Mouse (Mus musculus) liver, embryonic 15.5 days (tissue): ENCODE measurements around the gene Nlgn1. TPM values are rescaled to one million over a fixed set of nuclear protein-coding genes. Genes with fewer than 3 reads are reported as not detected.

ENCODE experiments used
- ATAC-seq: fragments of 200-750 bp; cut with Nextera tagmentation; 2 replicates; pipeline ENCODE4 v1.8.0; 2017; ENCODE audit warnings: moderate number of reproducible peaks, mild to moderate bottlenecking, moderate library complexity; ENCODE audit not compliant: insufficient read depth
- H3K27ac ChIP-seq: fragments of 300-500 bp; sonication (generic); replicated peaks from 2 replicates; pipeline ENCODE4 v1.5.1; 2015; ENCODE audit warnings: mild to moderate bottlenecking, inconsistent platforms
- H3K27me3 ChIP-seq: fragments of 300-500 bp; sonication (generic); 2 replicates; pipeline ENCODE4 v1.6.1; 2015; ENCODE audit warnings: mild to moderate bottlenecking, inconsistent platforms
- H3K36me3 ChIP-seq: fragments of 300-500 bp; sonication (generic); replicated peaks from 2 replicates; pipeline ENCODE4 v1.6.1; 2015; ENCODE audit warnings: moderate library complexity, mild to moderate bottlenecking, inconsistent platforms
- H3K4me1 ChIP-seq: fragments of 300-500 bp; sonication (generic); replicated peaks from 2 replicates; pipeline ENCODE4 v1.6.1; 2015; ENCODE audit warnings: inconsistent platforms
- H3K4me2 ChIP-seq: fragments of 300-500 bp; sonication (generic); 2 replicates; pipeline ENCODE4 v1.6.1; 2015; ENCODE audit warnings: moderate library complexity, mild to moderate bottlenecking, inconsistent platforms
- H3K4me3 ChIP-seq: fragments of 300-500 bp; sonication (generic); replicated peaks from 2 replicates; pipeline ENCODE4 v1.5.1; 2015; ENCODE audit warnings: mild to moderate bottlenecking, inconsistent platforms
- H3K9ac ChIP-seq: fragments of 300-500 bp; sonication (generic); 2 replicates; pipeline ENCODE4 v1.6.1; 2015; ENCODE audit warnings: moderate library complexity, mild to moderate bottlenecking, inconsistent platforms
- H3K9me3 ChIP-seq: fragments of 300-500 bp; sonication (generic); replicated peaks from 2 replicates; pipeline ENCODE4 v1.6.1; 2016; ENCODE audit warnings: inconsistent platforms
- WGBS: fragments of 180-500 bp; shearing (Covaris S2); methylation state at CpG from one replicate; pipeline ENCODE4 v1.1.7; 2015; ENCODE audit warnings: mixed read lengths; ENCODE audit not compliant: insufficient replicate concordance; 5-methylcytosine and 5-hydroxymethylcytosine counted together
- polyA plus RNA-seq: library from polyadenylated mRNA; unstranded; fragments of >200 nt; fragmentation: Nextera tagmentation; extraction: Ambion mirVana; gene quantifications from 2 replicates; pipeline ENCODE4 v1.2.1, GENCODE M21; 2015

The Nlgn1 gene
- polyA plus RNA-seq, 1 experiment from 2014 or later, result 0.05 TPM

DNA sequence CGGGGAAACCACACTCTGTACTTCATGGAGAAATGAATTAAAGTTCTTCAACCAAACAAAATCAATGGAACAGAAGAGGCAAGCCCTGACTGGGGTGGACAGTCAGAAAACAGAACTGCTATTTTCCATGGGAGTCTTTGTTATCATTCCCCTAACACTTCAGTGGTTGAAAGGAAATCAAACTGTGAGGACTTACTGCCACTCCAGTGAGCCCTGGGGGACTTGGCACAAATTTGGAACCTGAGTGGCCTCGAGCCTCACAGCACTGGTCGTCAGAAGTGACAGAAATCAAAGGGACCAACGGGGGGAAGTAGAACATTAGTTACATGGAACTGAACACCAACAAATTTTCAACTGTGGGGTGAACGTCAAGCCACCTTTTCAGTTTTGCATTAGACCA is 34.4 kb downstream of the Nlgn1 start:
- no peaks in the 10 kb centered on the region for H3K36me3 ChIP-seq
- no peaks in the 10 kb centered on the region for H3K27me3 ChIP-seq
- H3K27ac ChIP-seq, result no peak overlapping the region
- H3K9ac ChIP-seq, result no peak overlapping the region
- 41% methylated on average over 5 of the region's 5 CpGs for WGBS
- H3K4me2 ChIP-seq, result no peak overlapping the region
- H3K4me3 ChIP-seq, result no peak overlapping the region
- ATAC-seq, result no peak
- no peaks in the 10 kb centered on the region for H3K9me3 ChIP-seq
- H3K4me1 ChIP-seq, result no peaks in the 10 kb centered on the region

DNA sequence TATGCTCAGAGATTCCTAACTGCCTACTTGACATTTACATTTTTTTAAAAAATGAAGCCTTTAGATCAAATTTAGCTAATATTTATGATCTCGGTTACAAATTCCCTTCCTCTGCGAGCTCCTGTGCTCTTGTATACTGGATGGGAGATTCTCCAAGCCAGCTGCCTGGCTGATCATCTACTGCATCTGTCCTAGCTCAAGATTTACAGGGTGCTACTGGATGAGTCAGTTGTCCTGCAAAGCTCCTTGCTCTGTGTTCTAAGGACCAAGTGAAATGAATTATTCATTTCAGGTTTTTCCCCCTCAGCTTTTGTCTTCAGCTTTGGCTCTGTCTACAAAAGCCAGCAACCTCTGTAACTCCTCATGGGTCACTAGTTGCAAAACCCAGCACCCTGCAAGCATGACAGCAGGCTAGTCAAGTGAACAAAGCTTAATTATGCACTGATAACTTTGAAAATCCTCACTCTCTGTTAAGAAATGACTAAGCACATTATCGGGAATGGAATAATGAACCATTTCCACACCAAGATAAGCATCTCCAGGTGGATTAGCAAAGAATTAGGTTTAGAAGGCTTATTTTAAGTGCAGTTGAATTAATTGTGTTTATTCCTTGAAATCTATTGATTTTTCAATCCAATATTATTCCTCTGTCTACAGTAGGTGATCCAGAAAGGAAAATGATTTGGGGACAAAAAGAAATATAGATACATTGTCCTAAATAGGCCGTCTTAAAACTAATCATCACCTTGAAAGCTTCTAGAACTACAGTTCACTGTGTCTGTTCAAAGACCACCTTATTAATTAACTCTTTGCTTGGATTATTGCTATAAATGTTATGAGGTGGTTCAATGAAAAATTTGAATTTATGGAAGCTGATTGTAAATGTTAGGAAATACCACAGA is 61.1 kb downstream of the Nlgn1 start:
- ATAC-seq, result no peak
- WGBS, result 55% methylated on average over 4 of the region's 4 CpGs
- Histone ChIP-seq H3K4me1 (no peaks in the 10 kb centered on the region), H3K4me3 (no peak overlapping the region), H3K9ac (no peak overlapping the region), H3K36me3 (no peaks in the 10 kb centered on the region), H3K9me3 (no peaks in the 10 kb centered on the region), H3K27ac (no peak overlapping the region), H3K4me2 (no peak overlapping the region), H3K27me3 (no peaks in the 10 kb centered on the region)

DNA sequence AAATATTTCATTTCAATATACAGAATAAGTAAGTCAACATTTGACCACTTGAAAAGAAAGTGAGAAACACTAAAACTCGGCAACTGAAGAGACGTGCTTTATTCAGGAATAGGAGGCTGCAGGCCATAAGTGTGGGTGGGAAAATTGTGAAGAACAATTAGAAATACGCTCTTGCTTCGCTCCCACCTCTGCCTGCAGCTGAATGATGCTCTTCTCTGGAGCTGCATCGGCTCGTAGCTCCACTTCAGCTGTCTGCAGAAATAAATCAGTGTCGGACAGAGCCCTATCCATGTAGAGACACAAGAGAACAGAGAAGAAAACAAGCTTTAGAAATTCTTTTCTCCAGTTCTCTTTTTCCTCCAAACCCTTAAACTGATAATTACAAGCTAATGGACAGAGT is 85.7 kb downstream of the Nlgn1 start:
- H3K4me1 ChIP-seq, result no peaks in the 10 kb centered on the region

DNA sequence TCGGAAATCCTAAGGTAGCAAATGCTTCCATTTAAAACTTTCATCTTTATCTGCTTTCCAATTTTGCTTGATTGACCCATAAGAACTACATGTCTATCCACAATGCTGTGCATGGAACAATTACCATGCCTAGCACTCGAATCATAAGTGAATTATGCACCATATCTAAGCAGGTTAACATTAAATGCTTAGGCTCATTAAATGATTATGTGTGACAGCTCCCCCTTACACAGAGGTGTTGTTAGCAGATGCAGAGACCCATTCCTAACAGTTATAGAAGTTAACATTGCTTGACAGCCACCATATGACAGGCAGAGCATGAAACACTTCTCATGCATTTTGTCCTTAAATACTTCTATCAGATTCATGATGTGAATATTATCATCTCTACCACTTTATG is 89.0 kb downstream of the Nlgn1 start:
- 47% methylated on average over 2 of the region's 2 CpGs for WGBS
- no peak for ATAC-seq

More for the DNA sequence above, 85.7 kb downstream of the Nlgn1 start:
- WGBS, result 67% methylated on average over 7 of the region's 7 CpGs
- H3K36me3 ChIP-seq, result no peaks in the 10 kb centered on the region
- ATAC-seq, result no peak
- no peak overlapping the region for H3K4me2 ChIP-seq
- H3K9ac ChIP-seq, result no peak overlapping the region
- H3K27me3 ChIP-seq, result no peaks in the 10 kb centered on the region
- no peaks in the 10 kb centered on the region for H3K9me3 ChIP-seq
- H3K27ac ChIP-seq, result no peak overlapping the region
- no peak overlapping the region for H3K4me3 ChIP-seq

DNA sequence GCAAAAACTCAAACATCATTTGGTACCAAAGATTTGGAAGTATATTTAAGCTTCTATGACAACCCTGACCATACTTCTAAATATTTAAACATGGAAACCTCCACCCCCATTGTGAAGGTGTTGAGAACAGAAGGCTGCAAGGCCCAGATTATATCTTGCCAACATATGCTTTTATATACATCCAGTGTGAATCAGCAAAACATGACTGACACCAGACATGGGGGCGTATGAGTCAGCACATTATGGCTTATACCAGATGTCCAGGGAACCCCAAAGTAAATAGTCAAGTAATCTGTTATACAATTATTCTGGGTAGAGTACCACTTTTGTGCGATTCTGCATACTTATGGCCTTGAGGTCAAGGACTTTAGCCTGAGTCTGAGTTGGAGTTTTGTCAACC is 102.3 kb downstream of the Nlgn1 start:
- Histone ChIP-seq H3K27me3 (no peaks in the 10 kb centered on the region), H3K4me2 (no peak overlapping the region), H3K9ac (no peak overlapping the region), H3K9me3 (no peaks in the 10 kb centered on the region), H3K4me1 (no peaks in the 10 kb centered on the region), H3K27ac (no peak overlapping the region), H3K4me3 (no peak overlapping the region), H3K36me3 (no peaks in the 10 kb centered on the region)
- WGBS, result 53% methylated on average over 2 of the region's 2 CpGs
- no peak for ATAC-seq

More for the DNA sequence above, 89.0 kb downstream of the Nlgn1 start:
- no peaks in the 10 kb centered on the region for H3K9me3 ChIP-seq
- H3K27ac ChIP-seq, result no peak overlapping the region
- no peak overlapping the region for H3K4me3 ChIP-seq
- H3K4me1 ChIP-seq, result no peaks in the 10 kb centered on the region
- H3K36me3 ChIP-seq, result no peaks in the 10 kb centered on the region
- no peak overlapping the region for H3K4me2 ChIP-seq
- no peaks in the 10 kb centered on the region for H3K27me3 ChIP-seq
- no peak overlapping the region for H3K9ac ChIP-seq

DNA sequence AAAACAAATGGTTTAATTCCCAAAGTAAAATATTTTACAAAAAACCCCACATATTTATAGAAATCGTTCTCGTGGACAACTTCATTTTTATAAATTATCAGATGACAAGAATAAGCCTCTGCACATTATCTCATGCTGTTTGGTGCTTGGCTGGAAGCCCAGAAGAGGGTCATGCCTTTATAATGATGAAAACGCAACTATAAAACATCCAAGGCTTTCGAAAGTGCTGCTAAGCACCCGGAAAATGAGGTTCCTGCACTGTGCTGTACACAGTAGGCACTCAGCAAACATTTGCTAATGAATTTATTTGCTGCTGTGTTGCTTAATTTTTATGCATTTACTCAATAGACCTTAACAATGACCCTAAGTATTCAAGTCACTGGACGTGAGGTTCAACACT is 103.4 kb downstream of the Nlgn1 start:
- no peaks in the 10 kb centered on the region for H3K27me3 ChIP-seq
- ATAC-seq, result no peak
- 42% methylated on average over 6 of the region's 6 CpGs for WGBS
- H3K36me3 ChIP-seq, result no peaks in the 10 kb centered on the region
- no peak overlapping the region for H3K9ac ChIP-seq
- H3K4me2 ChIP-seq, result no peak overlapping the region
- H3K9me3 ChIP-seq, result no peaks in the 10 kb centered on the region
- H3K4me3 ChIP-seq, result no peak overlapping the region
- no peaks in the 10 kb centered on the region for H3K4me1 ChIP-seq
- no peak overlapping the region for H3K27ac ChIP-seq

DNA sequence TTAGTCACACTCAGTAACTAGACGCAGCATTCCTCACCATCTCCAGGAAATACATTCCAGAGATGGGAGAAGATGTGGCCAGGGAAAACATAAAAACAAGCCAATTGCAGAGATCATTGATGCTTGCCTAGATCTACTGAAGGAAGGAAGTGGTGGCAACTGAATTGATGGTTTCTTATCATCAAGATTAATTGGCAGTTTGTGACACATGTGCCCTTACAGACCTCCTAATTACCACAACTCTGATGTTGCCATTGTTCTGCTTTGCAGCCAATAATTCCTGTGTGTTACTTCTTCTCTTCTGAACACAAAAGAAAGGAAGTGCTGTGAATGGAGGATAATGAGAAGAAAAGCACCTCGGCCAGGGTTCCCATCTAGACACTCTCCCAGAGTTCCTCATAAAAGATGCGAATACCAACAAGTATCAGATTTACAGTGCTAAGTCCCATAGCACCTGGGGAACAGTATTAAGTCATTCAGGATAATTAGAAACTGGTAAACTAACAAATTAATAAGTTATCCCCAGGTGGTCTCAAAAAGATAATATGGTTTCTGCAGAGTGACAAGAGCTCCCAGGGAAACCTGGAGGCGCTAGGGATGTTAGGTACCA is 104.0 kb downstream of the Nlgn1 start:
- no peak overlapping the region for H3K4me3 ChIP-seq
- WGBS, result 28% methylated on average over 4 of the region's 4 CpGs
- H3K27me3 ChIP-seq, result no peaks in the 10 kb centered on the region
- no peak overlapping the region for H3K9ac ChIP-seq
- no peaks in the 10 kb centered on the region for H3K4me1 ChIP-seq
- H3K4me2 ChIP-seq, result no peak overlapping the region
- no peaks in the 10 kb centered on the region for H3K9me3 ChIP-seq
- no peak for ATAC-seq
- H3K36me3 ChIP-seq, result no peaks in the 10 kb centered on the region
- H3K27ac ChIP-seq, result no peak overlapping the region

DNA sequence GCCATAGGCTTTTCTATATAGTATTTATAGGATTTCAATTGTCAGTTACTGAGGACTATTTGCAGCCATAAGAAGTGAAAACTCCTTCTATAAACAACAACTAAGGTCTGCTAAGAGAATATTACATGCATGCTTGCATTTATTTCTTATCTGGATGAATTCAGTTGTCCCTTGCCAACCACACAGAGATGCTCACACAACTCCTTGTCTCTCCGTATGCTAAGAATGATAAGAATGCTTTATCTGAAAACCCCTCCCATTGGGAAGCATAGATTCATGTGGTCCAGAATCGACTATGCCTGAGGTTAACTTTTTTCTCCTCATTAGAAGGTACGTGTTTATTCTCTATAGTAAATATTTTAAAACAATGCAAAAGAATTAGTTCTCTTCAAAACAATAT is 108.8 kb downstream of the Nlgn1 start:
- WGBS, result 42% methylated on average over 3 of the region's 3 CpGs
- ATAC-seq, result no peak
- Histone ChIP-seq H3K4me2 (no peak overlapping the region), H3K27me3 (no peaks in the 10 kb centered on the region), H3K36me3 (no peaks in the 10 kb centered on the region), H3K4me1 (no peaks in the 10 kb centered on the region), H3K9me3 (no peaks in the 10 kb centered on the region), H3K9ac (no peak overlapping the region), H3K27ac (no peak overlapping the region), H3K4me3 (no peak overlapping the region)

DNA sequence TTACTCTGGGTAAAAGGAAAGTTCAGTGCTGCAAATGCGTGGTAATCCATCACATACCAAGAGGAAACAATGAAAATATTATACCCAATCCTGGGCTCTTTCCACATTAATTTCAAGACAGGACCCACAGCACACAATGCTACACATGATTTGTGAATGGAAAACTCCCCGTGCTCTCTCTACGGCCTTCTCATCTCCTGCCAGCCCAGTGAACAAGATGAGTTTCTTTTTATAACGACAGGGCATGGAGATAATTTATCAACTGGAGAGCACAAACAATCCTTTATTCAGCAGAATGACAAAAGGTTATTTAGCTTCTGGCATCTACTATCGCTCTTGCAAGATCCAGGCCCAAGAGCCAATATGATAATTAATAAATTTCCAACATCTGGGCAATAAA is 116.0 kb downstream of the Nlgn1 start:
- Histone ChIP-seq H3K27ac (no peak overlapping the region), H3K9me3 (no peaks in the 10 kb centered on the region), H3K4me1 (no peaks in the 10 kb centered on the region), H3K27me3 (no peaks in the 10 kb centered on the region), H3K4me2 (no peak overlapping the region), H3K9ac (no peak overlapping the region), H3K36me3 (no peaks in the 10 kb centered on the region), H3K4me3 (no peak overlapping the region)
- 60% methylated on average over 5 of the region's 5 CpGs for WGBS
- no peak for ATAC-seq

DNA sequence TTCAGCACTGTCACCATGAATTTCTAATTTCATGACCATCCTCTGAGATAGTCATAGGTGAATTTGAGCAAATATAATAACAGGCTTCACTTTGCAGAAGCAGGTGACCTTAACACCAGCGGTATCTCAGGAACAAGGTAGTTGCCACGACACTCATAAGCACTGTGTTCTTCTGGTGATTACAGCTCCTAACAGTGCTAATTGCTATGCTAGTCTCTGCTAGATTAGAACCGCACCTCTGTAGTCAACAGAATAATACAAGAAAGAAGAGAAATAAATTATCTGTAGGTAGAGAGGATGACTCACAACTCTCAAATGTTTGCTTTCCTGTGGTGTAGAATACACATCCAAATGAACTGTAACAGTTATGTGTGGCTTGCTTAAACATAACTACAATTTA is 129.6 kb downstream of the Nlgn1 start:
- Histone ChIP-seq H3K4me3 (no peak overlapping the region), H3K27me3 (no peaks in the 10 kb centered on the region), H3K9ac (no peak overlapping the region), H3K27ac (no peak overlapping the region), H3K4me1 (no peaks in the 10 kb centered on the region), H3K36me3 (no peaks in the 10 kb centered on the region), H3K9me3 (no peaks in the 10 kb centered on the region), H3K4me2 (no peak overlapping the region)
- ATAC-seq, result no peak
- 65% methylated on average over 3 of the region's 3 CpGs for WGBS

DNA sequence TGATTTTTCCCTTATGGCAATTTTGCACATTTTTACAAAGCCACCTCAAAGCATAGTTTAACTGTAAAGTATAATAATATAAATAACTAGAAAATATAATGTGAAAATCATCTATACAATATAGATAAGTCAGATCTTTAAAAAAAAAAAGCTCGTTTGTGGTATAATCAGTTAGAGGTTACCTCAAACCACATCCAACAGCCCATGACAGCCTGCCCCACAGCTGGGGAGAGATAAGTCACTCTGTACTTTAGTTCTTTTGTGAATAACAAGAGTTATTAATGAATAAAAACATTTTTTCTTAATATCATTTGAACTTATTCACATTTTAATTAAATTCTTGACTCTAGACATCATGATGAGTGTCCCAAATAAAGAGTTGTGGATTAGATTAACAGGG is 130.8 kb downstream of the Nlgn1 start:
- Histone ChIP-seq H3K27me3 (no peaks in the 10 kb centered on the region), H3K4me3 (no peak overlapping the region), H3K4me1 (no peaks in the 10 kb centered on the region), H3K27ac (no peak overlapping the region), H3K9me3 (no peaks in the 10 kb centered on the region), H3K9ac (no peak overlapping the region), H3K36me3 (no peaks in the 10 kb centered on the region), H3K4me2 (no peak overlapping the region)
- WGBS, result 18% methylated on average over 1 of the region's 1 CpGs
- no peak for ATAC-seq
